Mouse (Mus musculus) neural tube, embryonic 13.5 days (tissue): Measurements from ENCODE around the gene Cflar. TPM values are rescaled to one million over a fixed set of nuclear protein-coding genes. Genes with fewer than 3 reads are reported as not detected.

ENCODE experiments used
- ATAC-seq: fragments of 200-750 bp; cut with Nextera tagmentation; 2 replicates; pipeline ENCODE4 v1.8.0; 2017; ENCODE audit warnings: low read depth, mild to moderate bottlenecking, moderate TSS enrichment, moderate library complexity
- H3K27ac ChIP-seq: fragments of 300-500 bp; sonication (generic); replicated peaks from 2 replicates; pipeline ENCODE4 v1.5.1; 2015; ENCODE audit warnings: moderate library complexity, mild to moderate bottlenecking, inconsistent platforms
- H3K27me3 ChIP-seq: fragments of 300-500 bp; sonication (generic); 2 replicates; pipeline ENCODE4 v1.6.1; 2015; ENCODE audit warnings: mild to moderate bottlenecking, inconsistent platforms
- H3K36me3 ChIP-seq: fragments of 300-500 bp; sonication (generic); 2 replicates; pipeline ENCODE4 v1.6.1; 2015; ENCODE audit warnings: mild to moderate bottlenecking, inconsistent platforms
- H3K4me1 ChIP-seq: fragments of 300-500 bp; sonication (generic); replicated peaks from 2 replicates; pipeline ENCODE4 v1.6.1; 2015; ENCODE audit warnings: inconsistent platforms
- H3K4me2 ChIP-seq: fragments of 300-500 bp; sonication (generic); 2 replicates; pipeline ENCODE4 v1.6.1; 2015; ENCODE audit warnings: inconsistent platforms, mild to moderate bottlenecking, moderate library complexity
- H3K4me3 ChIP-seq: fragments of 300-500 bp; sonication (generic); 2 replicates; pipeline ENCODE4 v1.5.1; 2015; ENCODE audit warnings: mild to moderate bottlenecking, inconsistent platforms
- H3K9ac ChIP-seq: fragments of 300-500 bp; sonication (generic); 2 replicates; pipeline ENCODE4 v1.6.1; 2015; ENCODE audit warnings: moderate library complexity, mild to moderate bottlenecking, inconsistent platforms
- H3K9me3 ChIP-seq: fragments of 300-500 bp; sonication (generic); 2 replicates; pipeline ENCODE4 v1.6.1; 2016; ENCODE audit warnings: inconsistent platforms
- WGBS: fragments of 180-500 bp; shearing (Covaris S2); methylation state at CpG from one replicate; pipeline ENCODE4 v1.1.7; 2015; 5-methylcytosine and 5-hydroxymethylcytosine counted together
- polyA plus RNA-seq: library from polyadenylated mRNA; unstranded; fragments of >200 nt; fragmentation: Nextera tagmentation; extraction: Ambion mirVana; gene quantifications from 2 replicates; pipeline ENCODE4 v1.2.1, GENCODE M21; 2015

The Cflar gene
- polyA plus RNA-seq, 1 experiment from 2014 or later, result 15.4 TPM

DNA sequence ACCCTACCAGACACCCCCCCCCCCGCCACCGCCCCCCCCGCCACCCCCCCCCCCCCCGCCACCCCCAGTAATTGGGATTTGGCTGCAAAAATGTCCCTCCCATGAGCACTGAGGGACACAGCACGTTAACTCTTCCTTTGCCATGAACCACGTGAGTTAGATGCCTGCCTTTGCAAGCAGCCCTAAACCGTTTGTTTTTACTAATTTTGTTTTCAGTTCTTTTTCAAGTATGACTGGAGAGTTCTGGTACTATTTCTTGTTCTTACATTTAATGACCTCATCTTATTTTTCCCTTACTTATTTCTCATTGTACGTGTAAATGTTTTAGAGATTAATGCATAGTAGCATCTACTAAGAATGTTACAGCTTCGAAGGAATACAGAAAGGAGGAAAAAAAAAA, 13.2 kb downstream of the Cflar start:
- no peak overlapping the region for H3K4me3 ChIP-seq
- peaks cover 15% of the 10 kb centered on the region; the same call in 1 of the 2 replicates for H3K36me3 ChIP-seq
- H3K9me3 ChIP-seq, result no peaks in the 10 kb centered on the region
- H3K27ac ChIP-seq, result no peak overlapping the region
- no peaks in the 10 kb centered on the region for H3K4me1 ChIP-seq
- H3K27me3 ChIP-seq, result no peaks in the 10 kb centered on the region
- 65% methylated on average over 5 of the region's 9 CpGs for WGBS
- no peak overlapping the region for H3K9ac ChIP-seq
- ATAC-seq, result no peak
- no peak overlapping the region for H3K4me2 ChIP-seq

GRCm38 (mm10) chr1:58725095-58725494, 13.8 kb downstream of the Cflar start:
- Histone ChIP-seq H3K27me3 (no peaks in the 10 kb centered on the region), H3K36me3 (peaks cover 15% of the 10 kb centered on the region; the same call in 1 of the 2 replicates), H3K4me3 (no peak overlapping the region), H3K27ac (no peak overlapping the region), H3K9me3 (no peaks in the 10 kb centered on the region), H3K4me2 (no peak overlapping the region), H3K9ac (no peak overlapping the region), H3K4me1 (no peaks in the 10 kb centered on the region)
- no peak for ATAC-seq

DNA sequence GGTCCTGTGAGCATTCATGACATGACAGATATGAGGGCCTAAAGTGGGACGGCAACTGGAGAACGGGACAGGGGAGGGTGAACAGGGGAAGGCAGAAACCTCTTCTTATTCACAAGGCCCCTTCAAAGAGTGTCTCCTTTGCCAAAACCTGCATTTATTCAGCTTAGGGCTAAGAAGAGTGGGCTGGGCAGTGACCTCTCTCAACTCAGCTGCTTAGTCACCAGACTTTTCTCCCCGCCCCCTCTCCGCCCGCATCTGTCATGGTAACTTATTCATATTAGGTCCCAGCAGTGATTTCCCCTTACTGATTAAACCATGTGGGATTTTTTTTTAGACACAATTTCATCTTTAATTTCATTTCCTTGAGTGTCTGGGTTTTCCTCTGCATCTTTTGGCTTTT, 14.5 kb downstream of the Cflar start:
- WGBS, result 92% methylated on average over 5 of the region's 5 CpGs
- no peaks in the 10 kb centered on the region for H3K4me1 ChIP-seq
- no peak overlapping the region for H3K4me2 ChIP-seq
- peaks cover 16% of the 10 kb centered on the region; the same call in 1 of the 2 replicates for H3K36me3 ChIP-seq
- no peaks in the 10 kb centered on the region for H3K9me3 ChIP-seq
- no peaks in the 10 kb centered on the region for H3K27me3 ChIP-seq
- no peak overlapping the region for H3K27ac ChIP-seq
- H3K4me3 ChIP-seq, result no peak overlapping the region
- no peak overlapping the region for H3K9ac ChIP-seq
- no peak for ATAC-seq

- Histone ChIP-seq H3K4me2 (no peak overlapping the region), H3K9me3 (no peaks in the 10 kb centered on the region), H3K27ac (no peak overlapping the region), H3K4me3 (no peak overlapping the region), H3K36me3 (peaks cover 18% of the 10 kb centered on the region), H3K9ac (no peak overlapping the region), H3K27me3 (no peaks in the 10 kb centered on the region), H3K4me1 (no peaks in the 10 kb centered on the region)
- no peak for ATAC-seq
- 93% methylated on average over 1 of the region's 1 CpGs for WGBS
These were observed 15.9 kb downstream of the Cflar start for GRCm38 (mm10) chr1:58727019-58727746.

DNA sequence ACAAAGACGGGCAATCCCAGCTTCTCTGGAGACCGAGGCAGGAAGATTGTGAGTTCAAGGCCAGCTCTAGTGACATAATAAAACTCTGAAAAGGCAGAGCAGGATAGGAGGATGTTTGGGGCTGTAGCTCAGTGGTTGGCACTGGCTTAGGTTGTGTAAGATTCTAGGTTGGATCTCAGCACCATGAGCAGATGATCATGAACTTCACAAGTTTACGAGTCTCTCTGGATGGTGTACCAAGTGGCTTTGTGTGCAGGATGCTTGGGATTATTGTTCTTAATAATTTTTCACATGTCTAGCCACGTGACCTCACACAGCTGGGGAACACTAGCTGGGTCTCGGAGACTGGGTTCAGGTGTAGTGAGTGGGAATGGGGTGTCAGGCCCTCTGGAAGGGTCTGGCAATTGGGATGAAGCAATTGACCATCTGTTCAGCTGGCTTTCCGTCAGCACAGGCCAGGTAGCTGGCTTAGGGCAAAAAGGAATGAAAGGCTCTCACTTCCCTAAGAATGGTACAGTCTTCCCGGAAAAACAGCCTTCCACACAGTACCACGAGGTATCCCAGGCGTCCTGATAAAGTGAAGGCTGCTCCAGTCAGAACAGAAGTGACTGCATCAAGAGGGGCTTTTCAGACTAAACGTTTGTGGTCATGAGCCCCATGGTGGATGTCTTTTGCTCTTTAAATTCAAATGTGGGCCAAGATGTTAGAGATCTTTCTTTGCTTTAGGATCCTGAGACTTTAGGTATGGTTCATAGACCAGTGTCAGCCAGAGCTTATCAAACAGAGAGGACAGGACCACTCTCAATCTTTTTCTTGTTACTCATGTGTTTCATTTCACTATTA, 16.7 kb downstream of the Cflar start:
- Histone ChIP-seq H3K9me3 (no peaks in the 10 kb centered on the region), H3K4me1 (no peaks in the 10 kb centered on the region), H3K27me3 (no peaks in the 10 kb centered on the region), H3K4me3 (no peak overlapping the region), H3K27ac (no peak overlapping the region), H3K4me2 (no peak overlapping the region), H3K36me3 (peaks cover 18% of the 10 kb centered on the region), H3K9ac (no peak overlapping the region)
- 90% methylated on average over 10 of the region's 10 CpGs for WGBS
- ATAC-seq, result no peak

DNA sequence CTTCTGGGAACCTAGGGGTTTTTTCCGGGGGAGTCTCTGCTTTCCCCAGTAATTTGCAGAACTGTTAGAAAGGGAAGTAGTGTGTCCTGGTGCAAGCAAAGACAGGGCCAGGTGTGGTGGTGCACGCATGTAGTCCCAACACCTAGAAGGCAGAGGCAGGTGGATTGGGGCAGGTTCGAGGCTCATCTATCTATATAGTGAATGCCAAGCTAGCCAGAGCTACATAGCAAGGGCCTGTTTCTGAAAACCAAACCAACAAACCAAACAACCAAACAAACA, 17.2 kb downstream of the Cflar start:
- Histone ChIP-seq H3K4me2 (no peak overlapping the region), H3K36me3 (peaks cover 18% of the 10 kb centered on the region), H3K4me3 (no peak overlapping the region), H3K27ac (no peak overlapping the region), H3K9ac (no peak overlapping the region), H3K9me3 (no peaks in the 10 kb centered on the region), H3K27me3 (no peaks in the 10 kb centered on the region), H3K4me1 (no peaks in the 10 kb centered on the region)
- no peak for ATAC-seq
- WGBS, result 97% methylated on average over 3 of the region's 3 CpGs

- no peak overlapping the region for H3K4me2 ChIP-seq
- WGBS, result 94% methylated on average over 2 of the region's 2 CpGs
- no peaks in the 10 kb centered on the region for H3K4me1 ChIP-seq
- no peaks in the 10 kb centered on the region for H3K9me3 ChIP-seq
- no peak overlapping the region for H3K27ac ChIP-seq
- no peak overlapping the region for H3K9ac ChIP-seq
- ATAC-seq, result no peak
- no peak overlapping the region for H3K4me3 ChIP-seq
- peaks cover 33% of the 10 kb centered on the region for H3K36me3 ChIP-seq
- H3K27me3 ChIP-seq, result no peaks in the 10 kb centered on the region
These were observed 22.3 kb downstream of the Cflar start for GRCm38 (mm10) chr1:58733636-58734035.

- H3K4me3 ChIP-seq, result no peak overlapping the region
- no peaks in the 10 kb centered on the region for H3K27me3 ChIP-seq
- ATAC-seq, result no peak
- H3K36me3 ChIP-seq, result peaks cover 33% of the 10 kb centered on the region
- H3K27ac ChIP-seq, result no peak overlapping the region
- H3K9ac ChIP-seq, result no peak overlapping the region
- 94% methylated on average over 11 of the region's 11 CpGs for WGBS
- H3K4me2 ChIP-seq, result no peak overlapping the region
- no peaks in the 10 kb centered on the region for H3K4me1 ChIP-seq
- H3K9me3 ChIP-seq, result no peaks in the 10 kb centered on the region
These were observed 23.0 kb downstream of the Cflar start for GRCm38 (mm10) chr1:58734043-58734920.

GRCm38 (mm10) chr1:58735962-58736361, 24.7 kb downstream of the Cflar start:
- Histone ChIP-seq H3K4me1 (no peaks in the 10 kb centered on the region), H3K4me3 (no peak overlapping the region), H3K9ac (no peak overlapping the region), H3K27me3 (no peaks in the 10 kb centered on the region), H3K9me3 (no peaks in the 10 kb centered on the region), H3K27ac (no peak overlapping the region), H3K36me3 (peaks cover 43% of the 10 kb centered on the region), H3K4me2 (no peak overlapping the region)
- 88% methylated on average over 7 of the region's 7 CpGs for WGBS
- no peak for ATAC-seq

- H3K9me3 ChIP-seq, result no peaks in the 10 kb centered on the region
- no peak overlapping the region for H3K4me3 ChIP-seq
- H3K27me3 ChIP-seq, result no peaks in the 10 kb centered on the region
- no peak for ATAC-seq
- peaks cover 53% of the 10 kb centered on the region for H3K36me3 ChIP-seq
- no peak overlapping the region for H3K9ac ChIP-seq
- no peak overlapping the region for H3K27ac ChIP-seq
- WGBS, result 95% methylated on average over 22 of the region's 22 CpGs
- H3K4me2 ChIP-seq, result no peak overlapping the region
- no peaks in the 10 kb centered on the region for H3K4me1 ChIP-seq
These were observed 25.7 kb downstream of the Cflar start for GRCm38 (mm10) chr1:58736968-58737367.

DNA sequence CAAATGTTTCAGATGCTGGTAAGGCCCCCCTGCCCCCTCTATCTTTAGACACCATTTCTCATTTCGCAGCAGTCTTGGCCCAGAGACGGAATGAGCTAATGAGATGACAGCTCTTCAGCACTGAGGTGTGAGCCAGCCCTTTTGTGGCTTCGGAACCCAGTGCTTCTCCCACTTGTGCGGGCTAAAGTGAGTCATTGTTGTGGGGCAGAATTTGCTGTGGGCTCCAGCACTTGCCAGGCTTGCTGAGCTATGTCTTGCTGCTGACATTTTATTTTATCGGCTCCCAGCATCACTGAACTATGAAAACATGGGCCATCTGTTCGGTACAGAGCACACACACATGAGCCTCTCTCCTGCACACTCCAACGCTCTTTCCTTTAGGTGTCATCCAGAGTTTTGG, 28.2 kb downstream of the Cflar start:
- no peaks in the 10 kb centered on the region for H3K9me3 ChIP-seq
- WGBS, result 93% methylated on average over 7 of the region's 7 CpGs

DNA sequence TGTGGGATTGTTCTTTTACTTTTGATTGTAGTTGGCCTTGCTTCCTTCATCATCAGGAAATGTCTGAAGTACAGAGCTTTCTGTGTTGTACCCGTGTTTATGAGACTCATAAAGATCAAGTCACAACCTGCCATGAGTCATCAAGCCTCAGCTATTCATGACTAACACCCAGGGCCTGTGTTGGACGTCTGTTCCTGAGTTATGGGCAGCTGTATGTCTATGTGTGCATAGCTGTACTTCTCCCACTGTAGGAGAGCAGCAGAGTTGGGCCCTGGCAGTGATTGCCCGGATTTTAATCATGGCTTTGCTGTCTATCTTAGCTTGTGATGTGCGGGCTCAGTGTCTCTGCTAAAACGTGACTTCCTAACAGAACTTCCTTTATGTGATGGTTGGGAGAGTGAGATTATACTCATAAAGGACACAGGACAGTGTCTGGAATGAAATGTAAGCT, 31.3 kb downstream of the Cflar start:
- no peak overlapping the region for H3K9ac ChIP-seq
- H3K9me3 ChIP-seq, result no peaks in the 10 kb centered on the region
- no peak overlapping the region for H3K4me2 ChIP-seq
- ATAC-seq, result no peak
- H3K27me3 ChIP-seq, result no peaks in the 10 kb centered on the region
- no peak overlapping the region for H3K4me3 ChIP-seq
- H3K27ac ChIP-seq, result no peak overlapping the region
- H3K36me3 ChIP-seq, result peaks cover 60% of the 10 kb centered on the region
- H3K4me1 ChIP-seq, result no peaks in the 10 kb centered on the region
- WGBS, result 82% methylated on average over 5 of the region's 5 CpGs

More for the DNA sequence above, 28.2 kb downstream of the Cflar start:
- Histone ChIP-seq H3K36me3 (peaks cover 69% of the 10 kb centered on the region), H3K4me2 (no peak overlapping the region), H3K4me3 (no peak overlapping the region), H3K9ac (no peak overlapping the region), H3K27ac (no peak overlapping the region), H3K27me3 (no peaks in the 10 kb centered on the region), H3K4me1 (no peaks in the 10 kb centered on the region)
- ATAC-seq, result no peak
